Mouse (Mus musculus) embryo, embryonic 10.5 days (tissue): ENCODE results near the gene Slc4a7.
A peak's percentile ranks its signal among the peaks of the same experiment; 100 is the strongest.

Experiments used
- DNase-seq: peaks from one replicate; pipeline ENCODE4 v3.0.0-alpha.2; 2015; ENCODE audit warnings: low spot score

The Slc4a7 gene

DNA sequence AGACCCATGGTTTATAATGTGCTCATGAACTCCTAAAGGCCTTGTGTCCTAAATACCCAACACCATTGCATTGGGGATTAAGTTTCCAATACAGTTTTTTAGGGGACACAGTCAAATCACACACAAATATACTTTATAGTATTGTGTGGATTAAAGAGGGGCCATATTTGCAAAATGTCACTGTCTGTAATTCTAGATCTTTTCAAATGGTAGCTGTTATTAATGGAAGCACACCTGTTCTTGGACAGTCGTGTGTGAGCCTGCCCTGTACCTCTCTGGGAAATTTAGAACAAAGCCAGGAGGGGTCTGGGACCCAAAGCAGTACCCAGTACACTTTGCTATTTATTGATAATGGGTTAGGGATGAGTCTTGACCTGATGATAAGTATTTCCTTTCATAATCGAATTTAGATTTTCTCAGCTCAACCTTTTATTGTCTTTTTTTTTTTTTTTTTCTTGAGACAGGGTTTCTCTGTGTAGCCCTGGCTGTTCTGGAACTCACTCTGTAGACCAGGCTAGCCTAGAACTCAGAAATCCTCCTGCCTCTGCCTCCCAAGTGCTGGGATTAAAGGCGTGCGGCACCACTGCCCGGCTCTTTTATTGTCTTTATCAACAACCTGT, at the start of gene Slc4a7:
Gene Slc4a7, plus strand, starts transcription at position 570 of the 620 bp plus-strand sequence.
- DNase-seq, result no peak

DNA sequence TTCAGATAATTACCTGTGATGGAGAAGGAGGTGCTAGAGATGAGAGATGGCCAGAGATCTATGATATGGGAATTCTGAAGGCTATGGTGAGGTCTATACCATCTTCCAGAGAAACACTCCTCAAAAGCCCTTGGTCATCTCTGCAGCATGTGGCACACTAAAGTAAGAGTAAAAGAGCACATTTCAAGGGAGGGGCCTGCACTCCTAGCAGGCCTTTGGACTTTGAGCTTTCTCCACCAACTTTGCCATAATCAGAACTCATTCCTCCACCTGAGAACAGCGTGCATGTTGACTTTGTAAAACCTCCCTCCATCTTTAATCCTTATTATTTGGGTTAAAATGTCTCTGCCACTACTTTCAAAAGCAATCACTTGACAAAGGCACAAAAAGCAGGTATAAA, 31.5 kb upstream of the Slc4a7 start:
- no peak for DNase-seq

DNA sequence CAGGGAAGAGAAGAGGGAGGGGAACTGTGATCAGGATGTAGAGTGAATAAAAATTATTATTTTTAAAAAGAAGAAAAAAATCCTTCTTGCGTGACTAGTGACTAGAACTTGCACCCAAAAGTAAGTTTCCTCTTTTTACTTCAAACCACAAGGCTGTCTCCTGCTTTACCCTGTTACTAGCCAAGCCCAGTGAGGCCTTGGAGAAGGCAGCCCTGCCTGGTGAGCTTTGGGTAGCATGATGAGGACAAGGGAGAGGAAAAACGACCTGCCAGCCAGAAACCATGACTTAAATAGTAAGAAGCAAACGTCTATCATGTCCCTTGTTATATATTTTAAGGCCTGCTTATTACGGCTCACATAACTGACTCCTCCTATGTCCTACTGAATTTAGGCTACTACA, 20.5 kb upstream of the Slc4a7 start:
- DNase-seq, result no peak

DNA sequence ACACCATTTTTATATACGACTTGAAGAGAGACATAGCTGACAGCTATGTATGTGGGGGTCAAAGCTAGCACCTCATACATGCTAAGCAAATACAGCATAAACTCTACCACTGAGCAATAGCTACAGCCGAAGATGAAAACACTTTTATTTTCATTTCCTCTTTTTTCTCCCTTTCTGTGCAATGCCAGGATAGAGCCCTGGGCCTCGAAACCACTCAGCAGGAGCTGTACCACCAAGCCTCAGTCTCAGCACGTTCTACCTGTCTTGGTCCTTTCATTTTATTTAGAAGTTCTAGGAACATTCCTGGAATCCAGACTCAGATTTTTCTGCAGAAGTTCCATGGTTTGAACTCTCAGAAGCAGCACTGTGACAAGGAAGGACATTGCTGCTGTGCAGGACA, 17.3 kb upstream of the Slc4a7 start:
- DNase-seq, result no peak

DNA sequence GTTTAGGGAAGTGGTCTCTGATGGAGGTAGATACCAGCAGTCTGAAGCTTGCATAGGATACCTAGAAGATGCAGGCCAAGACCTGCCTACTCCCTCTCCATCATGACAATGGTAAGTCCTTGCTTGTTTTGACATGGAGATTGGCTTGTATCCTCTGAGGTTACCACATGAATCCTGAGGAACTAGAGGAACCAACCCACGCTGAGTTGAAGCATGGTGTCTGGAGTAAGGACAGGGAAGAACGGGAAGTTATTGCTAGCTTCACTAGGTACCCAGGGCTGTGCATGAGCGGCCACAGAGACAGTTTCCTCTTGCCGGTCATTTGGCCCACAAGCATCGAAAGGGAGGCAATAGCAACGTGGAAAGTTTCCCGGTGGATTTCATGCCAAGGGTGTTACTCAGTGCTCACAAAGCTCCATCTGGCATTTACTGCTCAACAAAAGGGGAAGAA, 16.0 kb upstream of the Slc4a7 start:
- DNase-seq, result no peak

DNA sequence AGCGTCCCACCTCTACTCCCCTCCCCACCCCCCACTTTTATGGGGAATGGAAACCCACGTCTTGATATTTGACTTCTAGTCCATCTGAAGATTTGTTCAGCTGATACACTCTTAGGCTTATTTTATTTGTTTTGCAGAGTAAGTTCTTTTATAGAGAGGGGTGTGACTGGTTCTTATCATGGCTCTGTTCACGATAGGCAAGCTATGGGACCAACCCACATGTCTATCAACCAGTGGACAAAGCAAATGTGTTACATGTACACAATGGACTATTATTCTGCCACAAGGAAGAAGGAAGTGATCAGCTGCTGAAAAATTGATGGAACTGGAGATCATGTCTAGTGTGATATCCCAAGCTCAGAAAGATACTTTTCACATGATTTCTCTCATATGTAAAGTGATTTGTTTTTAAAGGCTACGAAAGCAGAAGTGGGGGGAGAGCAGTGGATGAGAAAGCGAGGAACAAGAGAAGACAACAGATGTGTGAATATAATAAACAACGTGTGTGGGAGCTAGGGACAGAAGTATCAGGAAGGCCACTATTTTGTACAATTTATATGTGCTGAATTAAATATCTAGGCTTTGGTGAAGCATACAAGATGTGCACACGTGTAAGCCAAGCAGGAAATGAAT, 14.7 kb upstream of the Slc4a7 start:
- no peak for DNase-seq

DNA sequence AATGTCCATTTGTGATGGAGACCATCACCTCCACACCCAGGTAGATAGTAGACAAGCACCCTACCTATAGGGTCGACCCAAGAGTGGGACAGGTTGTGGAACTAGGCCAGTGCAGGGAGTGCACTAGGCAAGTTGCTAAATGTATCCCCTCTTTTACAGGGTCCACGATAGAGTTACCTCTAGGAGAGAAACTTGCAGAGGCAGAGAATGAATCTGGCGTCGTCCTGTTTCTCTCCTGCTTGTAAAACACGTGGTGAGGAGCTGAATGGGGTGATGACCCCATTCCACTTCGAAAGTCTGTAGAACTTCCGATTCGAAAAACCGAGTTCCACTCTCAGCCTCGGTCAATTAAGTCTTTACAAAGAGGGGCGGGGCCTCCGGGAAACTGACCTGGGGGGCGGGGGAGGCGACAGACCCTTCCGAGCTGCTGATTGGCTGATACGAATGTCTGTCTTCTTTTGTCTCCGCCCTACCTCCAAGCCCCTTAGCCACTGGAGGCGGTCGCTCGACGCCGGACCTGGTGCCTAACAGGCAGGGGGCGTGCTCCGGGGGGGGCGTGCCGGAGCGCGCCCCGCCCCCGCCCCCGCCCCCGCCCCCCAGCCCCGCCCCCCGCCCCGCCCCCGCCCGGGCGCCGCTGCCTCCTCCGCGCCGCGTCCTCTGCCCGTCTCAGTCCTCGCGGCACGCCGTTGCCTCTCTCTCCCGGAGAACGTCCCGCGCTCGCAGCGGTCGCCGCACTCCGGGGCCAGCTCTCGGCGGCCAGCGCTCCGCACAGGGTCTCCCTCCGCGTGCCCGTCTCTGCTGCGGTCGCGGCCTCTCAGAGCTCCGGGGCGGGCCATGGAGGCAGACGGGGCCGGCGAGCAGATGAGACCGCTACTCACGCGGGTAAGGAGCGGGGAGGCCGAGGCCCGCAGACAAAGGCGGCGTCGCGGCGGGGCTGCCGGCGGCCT, 593 bp downstream of the Slc4a7 start:
- peak; percentile 99 for DNase-seq

DNA sequence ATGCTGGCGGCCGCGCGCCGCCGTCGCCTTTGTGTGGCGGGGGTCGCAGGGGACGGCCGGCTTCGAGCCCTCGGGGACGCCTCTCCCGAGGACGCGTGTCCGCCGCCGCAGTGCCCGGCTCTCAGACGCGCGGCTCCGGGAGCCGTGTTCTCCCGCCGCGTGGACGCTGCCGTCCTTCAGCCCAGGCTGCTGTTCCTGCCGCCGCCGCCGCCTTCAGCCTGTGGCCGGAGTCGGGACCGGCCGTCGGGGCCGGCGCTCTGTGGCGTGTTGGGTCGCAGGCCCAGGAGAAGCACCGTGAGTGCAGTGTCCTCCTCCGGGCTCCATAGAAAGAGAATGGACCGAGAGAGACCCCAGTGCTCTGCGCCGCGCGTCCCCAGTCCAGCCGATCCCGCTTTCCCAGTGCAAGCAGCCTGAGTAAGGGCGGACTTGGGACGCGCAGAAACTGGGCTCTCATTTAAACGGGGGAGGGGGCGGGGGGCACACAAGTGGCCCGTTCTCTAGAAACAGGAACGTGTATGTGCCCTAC, 1.3 kb downstream of the Slc4a7 start:
- peak; percentile 74 for DNase-seq

DNA sequence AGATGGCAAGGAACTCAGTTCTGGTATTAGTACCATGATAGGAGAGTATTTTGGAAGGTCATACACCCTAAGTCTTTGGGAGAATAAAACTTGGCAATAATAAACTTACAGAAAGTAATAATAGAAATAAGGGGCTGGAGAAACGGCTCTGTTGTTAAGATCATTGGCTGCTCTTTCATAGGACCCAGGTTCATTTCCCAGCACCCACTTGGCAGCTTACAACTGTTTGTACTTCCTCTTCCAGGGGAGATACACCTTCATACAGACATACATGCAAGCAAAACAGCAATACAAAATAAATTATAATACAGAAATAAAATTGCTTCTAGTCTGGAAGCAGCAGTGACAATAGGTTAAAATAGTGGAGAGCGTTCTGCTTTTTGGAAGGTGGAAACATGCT, 2.6 kb downstream of the Slc4a7 start:
- no peak for DNase-seq

DNA sequence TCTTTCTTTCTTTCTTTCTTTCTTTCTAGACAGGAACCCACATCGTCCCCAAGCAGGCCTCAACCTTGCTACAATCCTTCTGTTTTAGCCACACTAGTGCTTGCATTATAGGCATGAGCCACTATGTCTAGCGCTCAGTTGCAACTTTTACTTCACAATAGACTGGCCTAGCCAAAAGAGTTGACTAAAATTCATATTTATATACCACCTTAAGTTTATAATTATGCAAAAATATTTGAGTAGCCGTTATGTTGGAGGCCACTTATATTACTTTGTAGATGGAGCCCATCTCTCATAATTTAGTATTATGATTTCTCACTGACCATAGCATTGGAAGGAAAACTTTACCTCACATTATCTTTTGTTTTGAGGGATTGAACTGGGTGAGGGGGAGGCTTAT, 3.0 kb downstream of the Slc4a7 start:
- no peak for DNase-seq

DNA sequence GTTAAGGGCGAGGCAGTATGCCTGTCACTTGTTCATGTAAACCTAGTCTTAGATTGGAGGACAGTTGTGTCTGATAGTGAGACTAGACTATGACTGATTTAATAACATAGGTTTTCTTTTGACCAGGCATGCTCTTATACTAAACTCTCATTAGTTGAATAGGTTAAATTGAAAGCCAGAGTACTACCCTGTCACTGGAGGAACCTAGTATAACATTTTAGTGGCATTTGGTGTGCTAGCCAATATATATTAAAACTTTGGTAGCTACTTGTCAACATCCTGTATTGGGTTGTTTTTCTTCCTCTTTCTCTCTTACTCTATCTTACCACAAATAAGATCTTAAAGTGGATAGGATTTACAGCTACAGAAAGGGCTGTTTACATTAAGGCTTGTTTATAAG, 4.3 kb downstream of the Slc4a7 start:
- DNase-seq, result no peak

DNA sequence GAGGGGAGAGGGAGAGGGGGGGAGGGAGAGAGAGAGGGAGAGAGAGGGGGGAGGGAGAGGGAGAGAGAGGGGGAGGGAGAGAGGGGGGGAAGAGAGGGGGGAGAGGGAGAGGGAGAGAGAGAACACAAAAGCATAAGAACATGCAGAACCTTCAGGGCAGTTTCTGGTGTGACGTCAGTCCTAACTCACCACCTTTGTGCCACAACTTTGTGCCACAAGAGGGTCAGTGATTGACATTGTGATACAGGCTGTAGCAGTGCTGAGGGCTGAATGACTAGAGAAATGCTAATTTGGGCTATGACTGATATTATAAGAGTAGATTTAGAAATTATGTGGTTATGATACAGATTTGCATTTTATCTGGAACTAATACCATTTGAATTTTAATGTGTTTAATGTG, 5.0 kb downstream of the Slc4a7 start:
- DNase-seq, result no peak

DNA sequence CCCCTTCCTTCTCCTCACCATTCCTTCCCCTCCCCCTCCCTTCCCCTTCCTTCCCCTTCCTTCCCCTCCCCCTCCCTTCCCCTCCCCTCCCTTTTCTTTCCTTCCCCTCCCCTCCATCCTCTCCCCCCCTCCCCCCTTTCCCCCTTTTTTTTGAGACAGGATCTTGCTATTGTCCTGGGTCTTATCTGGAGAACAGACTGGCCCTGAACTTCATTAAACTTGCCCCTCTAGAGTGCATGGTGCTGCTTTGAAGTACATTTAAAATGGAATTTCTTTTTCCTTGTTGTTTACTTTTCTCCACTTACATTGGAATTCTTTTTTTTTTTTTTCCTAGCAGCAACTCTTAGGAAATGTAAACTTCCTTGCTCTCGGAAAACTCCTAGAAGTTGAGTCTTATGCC, 6.9 kb downstream of the Slc4a7 start:
- no peak for DNase-seq

DNA sequence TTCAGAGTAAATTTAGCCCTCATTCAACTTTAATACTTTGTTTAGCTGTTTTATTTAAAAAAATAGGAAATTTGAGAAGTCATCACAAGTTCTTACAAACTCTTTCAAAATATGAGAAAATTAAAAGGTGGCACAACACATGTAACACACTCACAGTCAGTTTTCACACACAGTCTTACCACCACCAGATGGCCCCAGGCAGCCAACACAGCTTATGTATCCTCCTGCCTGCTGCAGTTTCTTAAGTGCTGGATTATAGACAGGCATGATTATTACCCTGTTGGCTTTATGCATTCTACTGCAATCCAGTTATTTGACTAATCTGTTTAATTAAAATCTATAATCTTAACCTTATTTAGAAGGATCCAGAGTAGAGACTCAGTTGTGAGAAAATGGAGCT, 12.1 kb downstream of the Slc4a7 start:
- DNase-seq, result no peak

DNA sequence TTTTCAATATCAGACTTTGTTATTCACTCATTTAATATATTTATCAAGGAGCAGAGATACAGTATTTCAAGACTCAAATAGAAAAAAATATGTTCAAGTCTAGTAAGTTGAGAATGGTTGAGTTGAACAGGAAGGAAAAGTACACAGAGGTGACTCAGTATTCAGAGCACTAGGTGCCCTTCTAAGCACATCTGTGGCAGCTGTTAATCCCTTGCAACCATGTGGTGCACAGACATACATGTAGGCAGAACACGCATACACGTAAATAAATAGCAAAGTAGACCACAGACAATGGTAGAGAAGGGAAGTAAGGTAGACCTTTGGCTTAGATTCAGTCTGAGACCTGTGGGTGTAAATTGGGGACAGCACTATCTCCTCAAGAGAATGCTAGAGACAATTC, 13.7 kb downstream of the Slc4a7 start:
- no peak for DNase-seq

DNA sequence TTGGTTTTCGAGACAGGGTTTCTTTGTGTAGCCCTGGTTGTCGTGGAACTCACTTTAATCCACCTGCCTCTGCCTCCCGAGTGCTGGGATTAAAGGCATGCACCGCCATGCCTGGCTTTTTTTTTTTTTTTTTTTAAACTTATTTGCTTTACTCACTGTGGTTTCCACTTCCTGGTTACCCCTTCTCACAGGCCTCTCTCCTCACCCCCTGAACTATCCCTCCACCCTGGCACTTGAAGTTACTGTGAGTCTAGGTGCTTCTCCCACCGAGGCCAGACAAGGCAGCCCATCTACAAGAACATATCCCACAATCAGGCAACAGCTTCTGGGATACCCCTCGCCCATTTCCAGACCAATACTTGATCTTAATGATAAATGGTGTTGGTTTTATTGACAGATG, 14.8 kb downstream of the Slc4a7 start:
- DNase-seq, result no peak

DNA sequence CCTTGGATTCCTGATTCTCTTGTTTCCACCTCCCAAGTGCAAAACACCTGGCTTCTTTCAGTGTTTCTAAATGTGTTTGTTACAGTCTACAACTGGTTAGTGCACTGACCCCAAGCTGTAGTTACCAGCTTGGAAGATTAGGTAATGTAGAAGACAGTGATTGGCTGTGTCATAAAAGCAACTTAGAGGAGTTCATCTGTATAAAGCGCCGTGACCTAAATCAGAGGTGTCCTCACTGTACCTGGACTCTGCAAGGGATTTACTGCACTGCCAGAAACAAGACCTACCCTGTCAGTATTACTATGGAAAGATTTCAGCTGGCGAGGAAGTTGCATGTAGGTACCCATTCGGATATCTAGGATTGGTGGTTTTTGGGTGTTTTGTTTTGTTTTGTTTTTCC, 16.5 kb downstream of the Slc4a7 start:
- no peak for DNase-seq

DNA sequence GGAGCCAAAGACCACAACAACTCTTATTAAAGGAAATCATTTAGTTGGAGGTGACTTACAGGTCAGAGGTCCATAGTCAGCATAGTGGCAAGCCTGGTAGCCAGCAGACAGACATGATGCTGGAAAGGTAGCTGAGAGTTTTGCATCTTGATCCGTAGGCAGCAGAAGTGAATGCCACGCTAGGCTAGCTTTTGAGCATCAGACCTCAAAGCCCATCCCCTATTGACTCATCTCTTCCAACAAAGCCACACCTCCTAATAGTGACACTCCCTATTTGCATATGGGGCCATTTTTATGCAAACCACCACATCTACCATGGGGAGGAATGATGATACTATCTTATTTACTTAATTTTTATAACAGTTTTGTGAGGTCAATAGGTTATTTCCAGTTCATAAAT, 79.1 kb downstream of the Slc4a7 start:
- DNase-seq, result no peak

DNA sequence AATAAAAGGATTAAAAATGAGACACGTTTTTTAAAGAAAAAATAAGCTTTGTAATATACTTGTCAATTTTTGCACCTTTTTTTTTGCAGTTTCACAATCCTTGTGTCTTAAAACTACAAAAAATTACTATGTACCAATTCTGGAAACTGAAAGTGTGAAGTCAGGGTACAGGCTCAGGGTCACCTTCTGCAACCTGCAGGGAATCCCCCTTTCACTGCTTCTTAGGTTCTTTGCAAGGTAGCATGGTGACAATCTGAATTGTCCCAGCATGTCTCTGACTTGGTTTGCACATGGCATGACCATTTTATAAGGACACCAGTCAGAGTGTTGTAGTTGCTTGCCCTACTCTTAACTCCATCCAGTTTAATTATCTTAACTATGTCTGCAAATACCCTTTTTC, 82.1 kb downstream of the Slc4a7 start:
- DNase-seq, result no peak

DNA sequence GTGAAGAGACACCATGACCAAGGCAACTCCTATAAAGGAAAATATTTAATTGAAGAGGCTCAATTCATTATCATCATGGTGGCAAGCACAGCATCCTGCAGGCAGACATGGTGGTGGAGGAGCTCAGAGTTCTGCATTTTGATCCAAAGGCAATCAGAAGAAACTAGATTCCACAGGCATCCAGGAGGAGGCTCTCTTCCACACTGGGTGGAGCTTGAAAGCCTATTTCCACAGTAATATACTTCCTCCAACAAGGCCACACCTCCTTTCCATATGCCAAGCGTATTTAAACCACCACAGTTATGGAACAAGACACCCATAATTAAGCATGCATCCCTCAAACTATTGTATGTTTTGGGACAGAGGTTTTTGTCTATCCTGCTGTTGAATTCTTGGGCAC, 84.9 kb downstream of the Slc4a7 start:
- no peak for DNase-seq

DNA sequence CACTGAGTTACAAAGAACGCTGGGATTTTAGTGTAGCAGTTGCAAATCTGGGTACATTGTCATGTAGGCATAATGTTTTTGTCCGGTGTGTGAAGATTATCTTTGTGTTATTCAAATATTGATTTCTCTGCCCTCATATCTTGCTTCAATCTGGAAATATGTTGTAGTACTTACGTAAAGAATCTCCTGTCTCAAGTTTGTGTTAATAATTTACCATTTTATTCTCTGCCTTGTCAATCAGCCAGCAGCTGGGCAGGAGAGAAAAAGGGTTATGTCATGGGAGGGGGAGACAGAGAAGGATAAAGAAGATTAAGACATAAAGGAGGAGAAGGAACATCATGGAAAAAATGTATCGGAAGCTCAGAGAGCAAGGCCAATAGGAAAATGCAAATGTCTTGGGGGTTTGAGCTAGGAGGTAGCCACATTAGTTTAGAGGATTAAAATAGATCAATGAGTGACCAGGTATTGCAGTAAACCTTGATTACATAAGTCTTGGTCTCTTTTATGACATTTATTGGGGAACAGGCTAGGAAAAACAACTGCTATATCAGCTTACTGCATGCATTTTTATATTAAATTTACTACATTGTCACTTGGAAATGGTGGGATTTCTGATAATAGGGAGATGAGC, 87.9 kb downstream of the Slc4a7 start:
- DNase-seq, result no peak

DNA sequence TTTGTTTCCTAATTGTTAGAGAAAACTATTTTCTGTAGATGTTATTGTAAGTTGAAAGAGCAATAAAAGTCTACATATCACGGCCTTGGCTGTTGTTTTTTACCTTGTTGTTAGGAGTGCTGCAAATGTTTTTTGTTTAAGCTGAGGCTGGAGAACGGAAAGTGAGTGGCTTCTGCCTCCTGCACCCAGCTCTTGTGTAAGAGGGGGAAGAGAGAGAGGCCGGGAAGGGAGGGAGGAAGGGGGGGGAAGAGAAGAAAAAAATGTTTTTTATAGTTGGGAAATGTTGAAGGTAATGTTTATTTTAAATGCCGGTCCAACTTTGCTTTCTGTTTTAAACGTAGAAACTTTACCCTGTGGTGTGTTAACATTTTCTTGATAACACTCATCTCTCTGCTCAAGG, 97.8 kb downstream of the Slc4a7 start:
- no peak for DNase-seq
